Mouse (Mus musculus) CH12.LX (cell line): ENCODE data around the gene Helz. TPM values are rescaled to one million over a fixed set of nuclear protein-coding genes. Genes with fewer than 3 reads are reported as not detected.

Experiments used
- DNase-seq: peaks from one replicate; pipeline ENCODE4 v3.0.0-alpha.2; 2013; ENCODE audit errors: extremely low read depth
- H3K27ac ChIP-seq: 2 replicates; pipeline ENCODE4 v1.5.1; 2012; ENCODE audit warnings: low read depth, mild to moderate bottlenecking, control low read depth, moderate library complexity; ENCODE audit not compliant: insufficient read depth
- H3K27me3 ChIP-seq: replicated peaks from 2 replicates; pipeline ENCODE3; 2012; ENCODE audit warnings: inconsistent platforms
- H3K36me3 ChIP-seq, 2 experiments: replicated peaks in 1 of 2; 2 replicates each; pipeline versions ENCODE3 to v1.6.1; 2012; ENCODE audit warnings: inconsistent platforms in 1 of 2, low read length in 1 of 2, mild to moderate bottlenecking in 1 of 2, mixed read lengths in 1 of 2, moderate library complexity in 1 of 2; ENCODE audit not compliant: control insufficient read depth in 1 of 2, insufficient read depth in 1 of 2
- H3K4me1 ChIP-seq, 2 experiments: 2 replicates each; pipeline ENCODE4 v1.6.1; 2012; ENCODE audit warnings: inconsistent platforms in 1 of 2, moderate library complexity in 1 of 2; ENCODE audit not compliant: insufficient read depth in 2 of 2, control insufficient read depth in 1 of 2
- H3K4me2 ChIP-seq: 2 replicates; pipeline ENCODE4 v1.6.1; 2012; ENCODE audit warnings: low read depth, mild to moderate bottlenecking, control low read depth; ENCODE audit not compliant: poor library complexity, insufficient read depth, severe bottlenecking
- H3K4me3 ChIP-seq, 3 experiments: fragments of 150-350 bp in 1 of 3; sonication (generic) in 1 of 3; replicated peaks in 1 of 3; 2 replicates each; pipeline versions ENCODE3 to v1.5.1; 2011 to 2012; ENCODE audit warnings: low read depth in 2 of 3, low read length in 2 of 3, mild to moderate bottlenecking in 2 of 3, moderate library complexity in 2 of 3, control low read depth in 1 of 3, improper control_type of control experiment in 1 of 3, inconsistent platforms in 1 of 3, mixed read lengths in 1 of 3; ENCODE audit not compliant: poor library complexity in 1 of 3
- H3K79me2 ChIP-seq: replicated peaks from 2 replicates; pipeline ENCODE4 v1.6.1; 2012; ENCODE audit warnings: mild to moderate bottlenecking, moderate library complexity; ENCODE audit not compliant: control insufficient read depth, poor library complexity, insufficient read depth, severe bottlenecking; ENCODE audit errors: extremely low read depth
- H3K9ac ChIP-seq: 2 replicates; pipeline ENCODE4 v1.6.1; 2012; ENCODE audit warnings: low read depth, mild to moderate bottlenecking, control low read depth, moderate library complexity; ENCODE audit not compliant: insufficient read depth
- H3K9me3 ChIP-seq: replicated peaks from 2 replicates; pipeline ENCODE3; 2012; ENCODE audit warnings: low read length, inconsistent platforms, mixed read lengths
- BHLHE40 ChIP-seq: IDR thresholded peaks from 2 replicates; pipeline ENCODE4 v1.6.1; 2011; ENCODE audit warnings: mild to moderate bottlenecking, low read depth, low read length, improper control_type of control experiment
- CHD1 ChIP-seq: IDR thresholded peaks from 2 replicates; pipeline ENCODE4 v1.6.1; 2012; ENCODE audit warnings: low read depth, low read length, improper control_type of control experiment, inconsistent platforms
- CHD2 ChIP-seq: IDR thresholded peaks from 2 replicates; pipeline ENCODE4 v1.6.1; 2011; ENCODE audit warnings: low read length, improper control_type of control experiment
- CTCF ChIP-seq, 2 experiments: IDR thresholded peaks in 1 of 2; conservative IDR thresholded peaks in 1 of 2; 2 replicates each; pipeline ENCODE4 v1.5.1; 2011 to 2012; ENCODE audit warnings: low read depth in 2 of 2, low read length in 2 of 2, improper control_type of control experiment in 1 of 2, inconsistent platforms in 1 of 2, mild to moderate bottlenecking in 1 of 2, moderate library complexity in 1 of 2
- ELF1 ChIP-seq: IDR thresholded peaks from 2 replicates; pipeline ENCODE4 v1.6.1; 2014; ENCODE audit warnings: low read depth, mild to moderate bottlenecking, inconsistent platforms, low read length, improper control_type of control experiment
- HCFC1 ChIP-seq: IDR thresholded peaks from 2 replicates; pipeline ENCODE4 v1.6.1; 2012; ENCODE audit warnings: low read depth, mild to moderate bottlenecking, inconsistent platforms, low read length, improper control_type of control experiment
- IRF4 ChIP-seq: IDR thresholded peaks from 2 replicates; pipeline ENCODE4 v1.6.1; 2014; ENCODE audit warnings: low read depth, mild to moderate bottlenecking, inconsistent platforms, low read length, improper control_type of control experiment
- JUND ChIP-seq: conservative IDR thresholded peaks from 2 replicates; pipeline ENCODE4 v1.6.1; 2011; ENCODE audit warnings: low read depth, low read length, improper control_type of control experiment
- KAT2A ChIP-seq: IDR thresholded peaks from 2 replicates; pipeline ENCODE4 v1.6.1; 2012; ENCODE audit warnings: low read length, improper control_type of control experiment, inconsistent platforms; ENCODE audit not compliant: insufficient replicate concordance
- MAX ChIP-seq: IDR thresholded peaks from 2 replicates; pipeline ENCODE4 v1.6.1; 2011; ENCODE audit warnings: low read length, improper control_type of control experiment
- MEF2A ChIP-seq: IDR thresholded peaks from 2 replicates; pipeline ENCODE4 v1.6.1; 2014; ENCODE audit warnings: low read depth, mild to moderate bottlenecking, inconsistent platforms, low read length, improper control_type of control experiment, borderline replicate concordance
- MYC ChIP-seq: IDR thresholded peaks from 2 replicates; pipeline ENCODE4 v1.6.1; 2011; ENCODE audit warnings: low read depth, mild to moderate bottlenecking, improper control_type of control experiment, low read length
- POLR2AphosphoS2 ChIP-seq: IDR thresholded peaks from 2 replicates; pipeline ENCODE4 v1.6.1; 2011; ENCODE audit warnings: low read depth, low read length, improper control_type of control experiment
- RAD21 ChIP-seq: IDR thresholded peaks from 2 replicates; pipeline ENCODE4 v1.6.1; 2011; ENCODE audit warnings: low read depth, mild to moderate bottlenecking, low read length, improper control_type of control experiment, moderate library complexity
- RCOR1 ChIP-seq: conservative IDR thresholded peaks from 2 replicates; pipeline ENCODE4 v1.6.1; 2012; ENCODE audit warnings: low read depth, mild to moderate bottlenecking, inconsistent platforms, low read length, improper control_type of control experiment
- TBP ChIP-seq: conservative IDR thresholded peaks from 2 replicates; pipeline ENCODE4 v1.6.1; 2011; ENCODE audit warnings: low read depth, low read length, improper control_type of control experiment
- TCF12 ChIP-seq: IDR thresholded peaks from 2 replicates; pipeline ENCODE4 v1.6.1; 2014; ENCODE audit warnings: low read depth, mild to moderate bottlenecking, inconsistent platforms, low read length, improper control_type of control experiment
- USF1 ChIP-seq: IDR thresholded peaks from 2 replicates; pipeline ENCODE4 v1.6.1; 2014; ENCODE audit warnings: low read depth, mild to moderate bottlenecking, inconsistent platforms, low read length, improper control_type of control experiment
- USF2 ChIP-seq: conservative IDR thresholded peaks from 2 replicates; pipeline ENCODE4 v1.6.1; 2011; ENCODE audit warnings: low read depth, low read length, improper control_type of control experiment
- ZNF384 ChIP-seq: IDR thresholded peaks from 2 replicates; pipeline ENCODE4 v1.6.1; 2012; ENCODE audit warnings: low read depth, low read length, improper control_type of control experiment, inconsistent platforms
- dilution Hi-C: fragments of 300-500 bp; cut with MboI; formaldehyde crosslinking; loops from 2 replicates; pipeline ENCODE4 v1.14.3; 2020; ENCODE audit warnings: low sequenced_read_pairs; ENCODE audit not compliant: extremely low pct_unique_long_range_greater_than_20kb, extremely low pct_ligation_motif_present
- in situ Hi-C: fragments of 300-500 bp; cut with MboI; formaldehyde crosslinking; loops from 3 replicates; pipeline ENCODE4 v1.14.3; 2019; ENCODE audit warnings: low sequenced_read_pairs, low pct_ligation_motif_present, low pct_unique_long_range_greater_than_20kb, mixed read lengths
- polyA plus RNA-seq: library from polyadenylated mRNA; unstranded; fragments of >175 nt; gene quantifications from 2 replicates; pipeline ENCODE4 v1.2.1, GENCODE M21; 2012; ENCODE audit warnings: low read depth; ENCODE audit not compliant: insufficient read length
- total RNA-seq, 2 experiments: library from RNA; depleted of rRNA; stranded (reverse); fragments of 300-350 nt in 1 of 2; fragments of >200 nt in 1 of 2; gene quantifications; 2 replicates each; pipeline ENCODE4 v1.2.3; 2012 to 2014

The Helz gene
- total and polyA plus RNA-seq, 3 experiments = 11.5 to 44.4 (median 22.2) TPM

- in situ Hi-C loops = no loop called here
- Histone ChIP-seq H3K4me2 (no peak overlapping the region), H3K27ac (no peak overlapping the region), H3K27me3 (no peaks in the 10 kb centered on the region), H3K36me3 (no peaks in the 10 kb centered on the region), H3K9ac (no peak overlapping the region), H3K79me2 (no peaks in the 10 kb centered on the region), H3K9me3 (no peaks in the 10 kb centered on the region), H3K4me3 (no peak overlapping the region), H3K4me1 (peaks cover 8 to 26% of the 10 kb centered on the region in 2 experiments)
- DNase-seq = no peak
- TF ChIP-seq MEF2A (no peak), KAT2A (no peak), POLR2AphosphoS2 (no peak), ELF1 (no peak), HCFC1 (no peak), ZNF384 (no peak), MYC (no peak), BHLHE40 (no peak), CHD1 (no peak), JUND (no peak), TBP (no peak), RAD21 (no peak), CHD2 (no peak), IRF4 (no peak), CTCF (conservative IDR thresholded peaks at IDR 0.05 in 1 of 2, IDR thresholded peaks at IDR 0.05 in 1 of 2; ENCODE audit: low read depth in 2 of 2, low read length in 2 of 2) (no peak), TCF12 (no peak), USF2 (no peak), USF1 (no peak), RCOR1 (no peak), MAX (no peak)
- dilution Hi-C loops = no loop called here
Measured at GRCm38 (mm10) chr11:107743100-107743499, 195.4 kb downstream of the Helz start.

Other genes with a start within 250 kb of the Helz start
- gene Pitpnc1, start 77.2 kb upstream of the Helz start, total RNA-seq (2012; rRNA removed) = 2.1 and 2.4 TPM in 2 replicates
- gene Pitpnc1, start 77.2 kb upstream of the Helz start, total RNA-seq (2014; rRNA removed) = 3.6 and 5.3 TPM in 2 replicates
- 3.6 and 5.4 TPM in 2 replicates for gene Pitpnc1, start 77.2 kb upstream of the Helz start, polyA plus RNA-seq
- 108 and 144 TPM in 2 replicates for gene Psmd12, start 68.4 kb upstream of the Helz start, total RNA-seq (2012; rRNA removed)
- 151 and 172 TPM in 2 replicates for gene Psmd12, start 68.4 kb upstream of the Helz start, total RNA-seq (2014; rRNA removed)
- gene Psmd12, start 68.4 kb upstream of the Helz start, polyA plus RNA-seq = 257 and 288 TPM in 2 replicates
- not detected in 2 replicates for gene Cacng1, start 168.6 kb downstream of the Helz start, total RNA-seq (2012; rRNA removed)
- gene Cacng1, start 168.6 kb downstream of the Helz start, total RNA-seq (2014; rRNA removed) = not detected in 2 replicates
- not detected in 2 replicates for gene Cacng1, start 168.6 kb downstream of the Helz start, polyA plus RNA-seq
- gene Cacng4, start 246.6 kb downstream of the Helz start, total RNA-seq (2012; rRNA removed) = not detected in 2 replicates
- gene Cacng4, start 246.6 kb downstream of the Helz start, total RNA-seq (2014; rRNA removed) = not detected in 2 replicates
- not detected in 2 replicates for gene Cacng4, start 246.6 kb downstream of the Helz start, polyA plus RNA-seq